Comparison of ENCODE assay signal across 8 mouse cellular contexts in genomic region chr19:43939171-43939768, GRCm38 (mm10). TPM values are rescaled to one million over a fixed set of nuclear protein-coding genes. Genes with fewer than 3 reads are reported as not detected.
A peak's percentile ranks its signal among the peaks of the same experiment; 100 is the strongest.
DNase-seq lines count a peak whose midpoint lies in the region; ATAC-seq and TF ChIP-seq lines count a peak whose summit lies in the region.

No protein-coding gene starts in this region.

- TF ChIP-seq CTCF in heart, adult 2 months (IDR thresholded peaks at IDR 0.05): no peak
- TF ChIP-seq CTCF in E14TG2a.4 (conservative IDR thresholded peaks at IDR 0.05; ENCODE audit: low read length): no peak

- H3K9ac ChIP-seq in heart, adult 2 months (ENCODE audit: low read depth, low read length): peak overlapping the region; percentile 88
- peak overlapping the region; percentile 89 for H3K9ac ChIP-seq in heart, embryonic 16.5 days (ENCODE audit: low read length)

- peak overlapping the region; percentile 79 for H3K4me3 ChIP-seq in heart, adult 2 months
- H3K4me3 ChIP-seq in E14TG2a.4 (replicated peaks; ENCODE audit: low read length): peak overlapping the region; percentile 85
- peak overlapping the region; percentile 86 for H3K4me3 ChIP-seq in heart, embryonic 16.5 days (ENCODE audit: low read length)

- H3K4me2 ChIP-seq in heart, embryonic 16.5 days (ENCODE audit: low read depth, low read length): peak overlapping the region; percentile 91

- H3K9me3 ChIP-seq in E14TG2a.4 (ENCODE audit: low read length): no peaks in the 10 kb centered on the region
- no peaks in the 10 kb centered on the region for H3K9me3 ChIP-seq in heart, embryonic 16.5 days (replicated peaks; ENCODE audit: control insufficient read depth, low read length)

- no peaks in the 10 kb centered on the region; the same call in 1 of the 2 replicates for H3K79me2 ChIP-seq in heart, adult 2 months (replicated peaks; ENCODE audit: control insufficient read depth, insufficient read depth, low read length)

- 0 out of 2 replicates have a peak, but pooled peaks have one; percentile 7 for ATAC-seq in heart, embryonic 16.5 days (replicated peaks; ENCODE audit: extremely low read depth, insufficient read depth, low FRiP score)
- ATAC-seq in megakaryocyte, adult 5-6 weeks (ENCODE audit: poor library complexity, severe bottlenecking): 0 out of 2 replicates have a peak, but pooled peaks have one; percentile 28
- ATAC-seq in erythroid progenitor cell, adult 5-6 weeks (replicated peaks; ENCODE audit: low FRiP score, poor library complexity, severe bottlenecking): no peak

- DNase-seq in heart, adult 2 months: no peak
- no peak for DNase-seq in heart, postnatal 4 days
- no peak for DNase-seq in adrenal gland, postnatal 10 days
- DNase-seq in adrenal gland, postnatal 36 days: no peak

- peak overlapping the region; percentile 72 for H3K27ac ChIP-seq in heart, adult 2 months
- H3K27ac ChIP-seq in heart, embryonic 16.5 days (ENCODE audit: low read length): peak overlapping the region; percentile 82

- TF ChIP-seq EP300 in heart, adult 2 months (IDR thresholded peaks at IDR 0.05; ENCODE audit: insufficient read depth, low read depth, low read length): no peak

- intact Hi-C loops in heart, adult 2 months (cut with DNase I): loop anchor here (1.0 to 5.0 kb wide), 2 partner anchors 19 to 57 kb away; no protein-coding TSS in a partner anchor

- H3K4me1 ChIP-seq in heart, adult 2 months (ENCODE audit: control insufficient read depth, insufficient read depth, low read length): peaks cover 5% of the 10 kb centered on the region; the same call in 1 of the 2 replicates
- peaks cover 50% of the 10 kb centered on the region for H3K4me1 ChIP-seq in E14TG2a.4 (replicated peaks; ENCODE audit: low read depth, low read length)
- peaks cover 30% of the 10 kb centered on the region for H3K4me1 ChIP-seq in heart, embryonic 16.5 days (ENCODE audit: control insufficient read depth, insufficient read depth, low read length)

- 4% methylated on average over 16 of the region's 16 CpGs for WGBS in heart, adult 2 months
- WGBS in heart, embryonic 16.5 days: 13% methylated on average over 16 of the region's 16 CpGs

- no peaks in the 10 kb centered on the region for H3K27me3 ChIP-seq in heart, adult 2 months (ENCODE audit: control insufficient read depth, insufficient read depth, low read length)
- H3K27me3 ChIP-seq in E14TG2a.4 (ENCODE audit: insufficient read depth, low read length): peaks cover 25% of the 10 kb centered on the region
- no peaks in the 10 kb centered on the region for H3K27me3 ChIP-seq in heart, embryonic 16.5 days (ENCODE audit: control insufficient read depth, insufficient read depth, low read length)

- H3K36me3 ChIP-seq in heart, adult 2 months (ENCODE audit: control insufficient read depth, insufficient read depth, low read length): no peaks in the 10 kb centered on the region
- H3K36me3 ChIP-seq in E14TG2a.4 (ENCODE audit: insufficient read depth, low read length): no peaks in the 10 kb centered on the region
- H3K36me3 ChIP-seq in heart, embryonic 16.5 days (ENCODE audit: control insufficient read depth, insufficient read depth): no peaks in the 10 kb centered on the region

- TF ChIP-seq POLR2A in heart, adult 2 months (IDR thresholded peaks at IDR 0.05; ENCODE audit: insufficient read depth, low read depth, low read length): no peak

RNA-seq across cellular contexts. Expression of gene Dnmbp, which starts 0.7 kb away (rescaled TPM):
- total RNA-seq in heart, adult 2 months (2021): 1 to 10 TPM; 8.1 to 9.8 TPM
- polyA plus RNA-seq in heart, adult 2 months (2012; rRNA removed): 7.1 and 9.6 TPM in 2 replicates
- 10 to 100 TPM; 12.5 to 13.6 TPM for total RNA-seq in heart, postnatal 4 days (2021)
- polyA plus RNA-seq in heart, embryonic 16.5 days (2015; fragmentation: Nextera tagmentation; extraction: Ambion mirVana): 8.5 and 9.8 TPM in 2 replicates
- total RNA-seq in megakaryocyte, adult 5-6 weeks (2015): 5.4 and 7.2 TPM in 2 replicates
- total RNA-seq in megakaryocyte, adult 5-6 weeks (2017): 9.7 and 11.1 TPM in 2 replicates
- total RNA-seq in erythroid progenitor cell, adult 5-6 weeks (2015; ENCODE audit: low replicate concordance): 2.5 and 5.0 TPM in 2 replicates
- 1.5 and 2.3 TPM in 2 replicates for total RNA-seq in erythroid progenitor cell, adult 5-6 weeks (2017; ENCODE audit: low replicate concordance)
- total RNA-seq in adrenal gland, postnatal 10 days (2021): 10 to 100 TPM; 13.9 to 19.0 TPM
- 10 to 100 TPM; 12.6 to 13.3 TPM for total RNA-seq in adrenal gland, postnatal 36 days (2021)

RNA-seq across cellular contexts. Expression of gene Cpn1, which starts 47.1 kb away (rescaled TPM):
- under 1 TPM in 1 of 2 experiments, not detected in 1; 0.31 TPM for total RNA-seq in heart, adult 2 months (2021)
- polyA plus RNA-seq in heart, adult 2 months (2012; rRNA removed): 0.18 and 0.47 TPM in 2 replicates
- total RNA-seq in heart, postnatal 4 days (2021): not detected
- 0.45 and 0.57 TPM in 2 replicates for polyA plus RNA-seq in heart, embryonic 16.5 days (2015; fragmentation: Nextera tagmentation; extraction: Ambion mirVana)
- 0.16 TPM in 1 of 2 replicates, not detected in the other for total RNA-seq in megakaryocyte, adult 5-6 weeks (2015)
- total RNA-seq in megakaryocyte, adult 5-6 weeks (2017): 0.20 and 0.77 TPM in 2 replicates
- total RNA-seq in erythroid progenitor cell, adult 5-6 weeks (2015; ENCODE audit: low replicate concordance): not detected in 2 replicates
- total RNA-seq in erythroid progenitor cell, adult 5-6 weeks (2017; ENCODE audit: low replicate concordance): not detected in 2 replicates
- 10 to 100 TPM; 18.5 to 45.6 TPM for total RNA-seq in adrenal gland, postnatal 10 days (2021)
- total RNA-seq in adrenal gland, postnatal 36 days (2021): under 1 TPM in 1 of 2 experiments, not detected in 1; 0.26 TPM

Comparison
In these comparisons a context has a peak if more than half of its experiments do, and no peak if none do; other contexts are left out.
1. RNA of gene Cpn1, which starts 47.1 kb away (total RNA-seq): 18.5 to 45.6 TPM in adrenal gland, postnatal 10 days; 0.16 to 0.77 TPM in megakaryocyte, adult 5-6 weeks, 0.31 TPM in heart, adult 2 months, 0.26 TPM in adrenal gland, postnatal 36 days, not detected in heart, postnatal 4 days and not detected in erythroid progenitor cell, adult 5-6 weeks; every median in the first group is over 10 times any median in the second.
2. Peak in every context shown above with its lines, with median percentiles within 50 percentile points of each other: H3K4me3 ChIP-seq.